Mouse (Mus musculus) kidney, postnatal 14 days (tissue): ENCODE results near the gene Ulk2.

ENCODE experiments used
- DNase-seq: peaks from one replicate; pipeline ENCODE4 v3.0.0; 2022; ENCODE audit warnings: mixed read lengths

Gene Ulk2

DNA sequence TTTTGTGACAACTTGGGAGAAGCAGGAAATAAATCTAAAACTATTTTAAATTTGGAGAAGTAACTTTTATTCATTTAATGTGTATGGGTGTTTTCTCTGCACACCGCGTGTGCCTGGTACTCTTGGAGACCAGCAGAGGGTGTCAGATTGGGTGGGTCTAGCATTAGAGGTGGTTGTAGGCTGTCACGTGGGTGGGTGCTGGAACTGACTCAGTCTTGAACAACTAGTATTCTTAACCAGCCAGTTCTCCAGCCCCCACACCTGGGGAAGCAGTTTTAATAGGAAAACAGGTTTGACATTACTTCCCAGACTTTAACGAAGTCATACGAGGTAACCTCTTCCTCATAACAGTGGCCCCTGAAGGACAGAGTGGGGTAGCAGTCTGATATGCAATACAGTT, 94.4 kb downstream of the Ulk2 start:
- DNase-seq: no peak

DNA sequence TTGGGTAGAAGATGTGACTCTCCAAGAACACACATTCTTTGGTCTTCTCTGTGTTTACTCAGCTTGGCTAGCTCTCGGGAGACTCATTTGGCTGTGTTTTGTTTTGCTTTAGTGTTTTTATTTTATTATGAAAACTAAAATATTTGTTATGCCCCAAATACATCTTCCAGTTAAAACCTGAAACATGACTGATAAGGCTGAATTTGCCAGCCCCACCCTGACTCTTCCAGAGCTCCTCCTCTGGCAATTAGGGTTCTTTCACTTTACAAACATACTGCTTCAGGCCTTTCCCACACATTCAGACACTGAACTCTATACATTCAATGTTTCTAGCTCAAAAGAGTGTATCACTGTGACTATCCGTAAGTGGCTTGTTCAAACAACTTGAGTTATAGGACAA, 97.7 kb downstream of the Ulk2 start:
- DNase-seq: no peak

DNA sequence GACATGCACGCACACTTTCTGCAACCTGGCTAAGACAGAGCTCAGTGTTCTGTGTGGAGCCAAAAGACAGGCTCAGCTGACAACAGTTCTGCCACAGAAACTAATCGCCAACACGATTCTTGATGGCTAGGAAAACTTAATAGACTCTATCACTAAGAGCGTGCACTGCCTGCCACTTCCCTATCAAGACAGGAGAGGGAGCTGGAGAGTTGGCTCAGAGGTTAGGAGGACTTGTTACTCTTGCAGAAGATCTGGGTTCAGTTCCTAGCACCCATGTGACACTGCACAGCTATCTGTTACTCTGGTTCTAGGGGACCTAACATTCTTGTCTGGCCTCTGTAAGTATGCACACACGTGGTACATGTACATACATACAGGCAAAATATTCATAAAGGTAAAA, 103.3 kb downstream of the Ulk2 start:
- DNase-seq: no peak

DNA sequence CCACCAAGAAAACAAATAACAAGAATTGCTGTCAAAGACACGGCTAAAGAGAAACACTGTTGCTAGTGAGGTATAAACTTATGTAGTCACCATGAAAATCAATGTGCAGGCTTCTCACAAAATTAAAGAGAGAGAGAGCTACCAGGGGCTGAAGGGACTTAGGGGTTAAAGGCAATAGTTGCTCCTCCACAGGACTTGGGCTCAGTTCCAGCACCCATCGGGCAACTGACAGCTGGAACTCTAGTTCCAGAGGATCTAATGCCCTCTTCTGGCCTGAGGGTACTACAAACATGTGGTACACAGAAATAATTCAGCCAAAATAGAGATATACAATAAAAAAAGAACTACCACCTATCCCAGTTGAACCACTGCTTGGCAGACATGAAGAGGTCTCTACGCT, 107.7 kb downstream of the Ulk2 start:
- DNase-seq: no peak

DNA sequence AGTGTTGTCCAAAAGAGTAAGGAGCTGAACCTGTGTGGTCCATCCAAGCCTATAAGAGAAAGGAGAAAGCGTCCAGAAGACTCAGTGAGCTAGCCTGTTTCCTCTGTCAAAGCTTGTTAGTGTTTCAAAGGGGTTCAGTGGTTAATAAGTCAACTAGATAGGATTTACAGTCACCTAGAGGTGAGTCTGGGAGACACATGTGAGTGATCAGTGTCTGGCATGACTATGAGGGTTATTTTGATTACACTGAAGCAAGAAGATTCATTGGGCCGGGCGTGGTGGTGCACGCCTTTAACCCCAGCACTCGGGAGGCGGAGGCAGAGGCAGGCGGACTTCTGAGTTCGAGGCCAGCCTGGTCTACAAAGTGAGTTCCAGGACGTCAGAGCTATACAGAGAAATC, 109.1 kb downstream of the Ulk2 start:
- no peak for DNase-seq

DNA sequence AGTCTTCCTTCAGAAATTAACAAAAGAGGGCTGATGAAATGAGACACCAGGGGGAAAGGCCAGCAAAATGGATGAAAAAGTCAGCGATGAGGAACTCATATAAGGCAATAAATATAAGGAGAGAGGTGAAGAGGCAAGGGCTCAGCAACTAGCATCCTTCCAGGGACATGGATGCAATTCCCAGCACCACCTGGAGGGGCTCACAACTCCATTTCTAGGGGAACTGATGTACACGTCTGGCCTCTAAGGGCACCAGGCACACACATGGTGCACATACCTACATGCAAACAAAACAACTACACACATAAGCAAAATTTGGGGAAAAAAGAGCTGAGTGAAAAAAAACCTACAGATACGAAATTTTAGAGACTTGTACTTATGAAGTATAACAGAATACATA, 110.4 kb downstream of the Ulk2 start:
- DNase-seq: no peak

DNA sequence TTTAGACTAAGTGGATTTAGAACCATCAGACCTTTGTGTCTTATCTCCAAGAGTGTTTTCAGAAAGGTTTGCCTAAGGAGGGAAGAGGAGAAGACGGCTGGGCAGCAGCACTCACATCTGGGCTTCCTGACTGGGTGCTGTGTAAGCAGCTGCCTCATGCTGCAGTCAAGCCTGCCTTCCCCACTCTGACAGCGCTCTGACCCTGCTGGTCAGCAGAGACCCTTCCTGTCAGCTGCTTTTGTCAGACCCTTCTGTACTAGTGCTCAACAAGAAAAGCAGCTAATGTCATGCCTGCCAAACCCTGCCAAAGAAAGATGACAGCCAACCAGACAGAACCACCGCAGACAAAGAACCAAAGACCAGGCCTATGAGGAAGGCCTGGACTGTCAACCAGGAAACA, 111.1 kb downstream of the Ulk2 start:
- no peak for DNase-seq

DNA sequence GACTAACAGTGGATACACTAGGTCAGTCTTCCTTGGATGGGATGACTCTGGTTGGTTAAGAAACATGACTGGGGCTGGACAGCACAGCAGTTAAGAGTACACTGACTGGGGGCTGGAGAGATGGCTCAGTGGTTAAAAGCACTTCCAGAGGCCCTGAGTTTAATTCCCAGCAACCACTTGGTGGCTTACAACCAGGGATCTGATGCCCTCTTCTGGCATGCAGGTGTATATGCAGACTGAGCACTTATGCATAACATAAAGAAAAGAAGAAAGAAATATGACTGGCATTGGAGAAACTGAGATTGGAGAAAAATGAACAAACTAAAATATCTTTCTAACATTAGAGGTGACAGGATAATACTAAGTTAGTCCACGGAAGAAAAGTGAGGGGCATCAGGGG, 114.4 kb downstream of the Ulk2 start:
- no peak for DNase-seq

DNA sequence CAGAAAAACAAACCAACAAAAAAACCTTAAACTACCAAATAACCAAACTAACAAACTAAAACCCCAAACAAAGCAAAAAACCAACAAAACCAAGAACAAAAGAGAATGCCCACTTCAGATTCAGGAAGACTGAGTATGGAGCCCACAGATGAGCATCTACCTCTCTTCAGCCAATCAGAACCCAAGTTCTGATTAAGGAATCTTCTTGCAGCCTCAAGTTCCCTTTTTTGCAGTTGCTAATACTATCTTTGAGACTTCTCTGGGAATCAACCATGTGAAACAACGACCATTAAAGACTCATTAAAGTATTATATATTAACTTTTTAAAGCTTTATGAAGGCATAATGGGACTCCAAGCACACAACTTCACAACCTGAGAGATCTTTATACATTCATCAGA, 117.6 kb downstream of the Ulk2 start:
- no peak for DNase-seq

DNA sequence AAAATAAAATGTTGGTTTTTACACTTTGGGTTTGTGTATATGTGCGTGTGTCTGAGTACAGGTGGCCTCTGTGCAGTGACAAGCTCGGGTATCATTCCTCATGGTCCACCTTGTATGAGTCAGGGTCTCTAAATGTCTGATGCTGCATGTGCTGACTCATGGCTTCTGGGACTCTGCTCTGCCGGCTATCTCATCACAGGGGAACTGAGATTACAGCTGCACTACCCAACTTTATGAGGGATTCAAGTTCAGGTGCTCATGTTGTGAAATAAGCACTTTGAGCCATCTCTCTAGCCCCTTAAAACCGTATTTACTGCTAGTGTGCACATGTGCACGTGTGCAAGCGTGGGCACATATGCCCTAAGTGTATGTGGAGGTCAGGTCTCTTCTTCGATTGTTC, 122.2 kb downstream of the Ulk2 start:
- DNase-seq: no peak

DNA sequence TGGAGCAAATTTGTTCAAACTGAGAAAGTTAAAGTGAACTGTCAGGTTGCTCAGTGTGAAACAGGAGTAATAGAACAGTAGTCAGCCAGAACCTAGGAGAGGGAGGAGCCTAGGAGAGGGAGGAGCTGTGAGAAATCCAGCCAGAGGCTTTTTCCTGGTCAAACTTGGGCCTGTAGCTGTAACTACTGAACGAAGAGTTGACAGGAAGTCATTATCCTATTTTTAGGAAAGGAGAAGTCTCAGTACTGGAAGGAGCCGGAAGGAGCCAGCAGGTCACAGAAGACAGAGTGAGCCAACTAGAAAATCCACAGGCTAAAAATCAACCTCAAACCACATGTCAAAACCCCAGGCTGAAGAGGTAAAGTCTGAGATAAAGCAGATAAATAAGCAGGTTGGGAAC, 126.8 kb downstream of the Ulk2 start:
- DNase-seq: peak; percentile 62
